Mouse (Mus musculus): ENCODE results near the gene Dnajc2. TPM values are rescaled to one million over a fixed set of nuclear protein-coding genes. Genes with fewer than 3 reads are reported as not detected.

Gene Dnajc2
- polyA plus RNA-seq, 1 experiment from 2014 or later = 91.2 TPM

DNA sequence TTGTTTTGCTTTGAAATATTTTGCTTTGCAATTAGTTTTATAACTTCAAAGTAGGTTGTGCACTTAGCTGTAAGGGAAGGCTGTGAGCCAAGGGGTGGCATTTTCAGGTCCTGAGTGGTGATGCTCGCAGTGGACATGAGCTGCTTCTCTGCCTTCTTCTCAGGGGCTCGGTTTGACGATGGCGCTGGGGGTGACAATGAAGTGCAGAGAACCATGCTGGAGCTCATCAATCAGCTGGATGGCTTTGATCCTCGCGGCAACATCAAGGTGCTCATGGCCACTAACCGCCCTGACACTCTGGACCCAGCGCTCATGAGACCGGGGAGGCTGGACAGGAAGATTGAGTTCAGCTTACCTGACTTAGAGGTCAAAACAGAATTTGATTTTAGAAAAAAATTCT lies 17.9 kb upstream of the Dnajc2 start:
- WGBS = 90% methylated on average over 9 of the region's 9 CpGs
- no peaks in the 10 kb centered on the region for H3K4me1 ChIP-seq (ENCODE audit: control insufficient read depth, insufficient read depth, low read length)
- no peak overlapping the region for H3K27ac ChIP-seq (ENCODE audit: low read depth, low read length)
- H3K4me3 ChIP-seq (ENCODE audit: low read depth, low read length) = no peak overlapping the region
- ATAC-seq (ENCODE audit: insufficient read depth, low FRiP score, low TSS enrichment) (no peak), DNase-seq (ENCODE audit: low spot score) (peak; percentile 7)
- peaks cover 9% of the 10 kb centered on the region for H3K36me3 ChIP-seq (ENCODE audit: control insufficient read depth, insufficient read depth, low read length)
- H3K9ac ChIP-seq (ENCODE audit: low read length) = no peak overlapping the region
- no peak overlapping the region for H3K4me2 ChIP-seq (ENCODE audit: low read depth)
- H3K9me3 ChIP-seq (ENCODE audit: control insufficient read depth, low read length) = no peaks in the 10 kb centered on the region
- no peaks in the 10 kb centered on the region for H3K27me3 ChIP-seq (ENCODE audit: control insufficient read depth, insufficient read depth, low read length)

GRCm38 (mm10) chr5:21792166-21792565 lies 7.1 kb upstream of the Dnajc2 start:
- no peak overlapping the region for H3K4me3 ChIP-seq (ENCODE audit: low read depth, low read length)
- ATAC-seq (ENCODE audit: insufficient read depth, low FRiP score, low TSS enrichment) (no peak), DNase-seq (ENCODE audit: low spot score) (no peak)
- H3K27ac ChIP-seq (ENCODE audit: low read depth, low read length) = no peak overlapping the region
- H3K9ac ChIP-seq (ENCODE audit: low read length) = no peak overlapping the region
- H3K4me2 ChIP-seq (ENCODE audit: low read depth) = no peak overlapping the region
- H3K9me3 ChIP-seq (ENCODE audit: control insufficient read depth, low read length) = no peaks in the 10 kb centered on the region
- no peaks in the 10 kb centered on the region for H3K27me3 ChIP-seq (ENCODE audit: control insufficient read depth, insufficient read depth, low read length)
- peaks cover 5% of the 10 kb centered on the region for H3K36me3 ChIP-seq (ENCODE audit: control insufficient read depth, insufficient read depth, low read length)
- H3K4me1 ChIP-seq (ENCODE audit: control insufficient read depth, insufficient read depth, low read length) = peaks cover 5% of the 10 kb centered on the region; the same call in 1 of the 2 replicates

GRCm38 (mm10) chr5:21789061-21789460 lies 4.0 kb upstream of the Dnajc2 start:
- Histone ChIP-seq H3K27ac (ENCODE audit: low read depth, low read length) (no peak overlapping the region), H3K9me3 (ENCODE audit: control insufficient read depth, low read length) (no peaks in the 10 kb centered on the region), H3K4me3 (ENCODE audit: low read depth, low read length) (no peak overlapping the region), H3K9ac (ENCODE audit: low read length) (no peak overlapping the region), H3K27me3 (ENCODE audit: control insufficient read depth, insufficient read depth, low read length) (no peaks in the 10 kb centered on the region), H3K4me2 (ENCODE audit: low read depth) (no peak overlapping the region), H3K4me1 (ENCODE audit: control insufficient read depth, insufficient read depth, low read length) (peaks cover 6% of the 10 kb centered on the region; the same call in 1 of the 2 replicates), H3K36me3 (ENCODE audit: control insufficient read depth, insufficient read depth, low read length) (no peaks in the 10 kb centered on the region)
- DNase-seq (ENCODE audit: low spot score) = no peak
- no peak for ATAC-seq (ENCODE audit: insufficient read depth, low FRiP score, low TSS enrichment)
- WGBS = 74% methylated on average over 5 of the region's 5 CpGs

DNA sequence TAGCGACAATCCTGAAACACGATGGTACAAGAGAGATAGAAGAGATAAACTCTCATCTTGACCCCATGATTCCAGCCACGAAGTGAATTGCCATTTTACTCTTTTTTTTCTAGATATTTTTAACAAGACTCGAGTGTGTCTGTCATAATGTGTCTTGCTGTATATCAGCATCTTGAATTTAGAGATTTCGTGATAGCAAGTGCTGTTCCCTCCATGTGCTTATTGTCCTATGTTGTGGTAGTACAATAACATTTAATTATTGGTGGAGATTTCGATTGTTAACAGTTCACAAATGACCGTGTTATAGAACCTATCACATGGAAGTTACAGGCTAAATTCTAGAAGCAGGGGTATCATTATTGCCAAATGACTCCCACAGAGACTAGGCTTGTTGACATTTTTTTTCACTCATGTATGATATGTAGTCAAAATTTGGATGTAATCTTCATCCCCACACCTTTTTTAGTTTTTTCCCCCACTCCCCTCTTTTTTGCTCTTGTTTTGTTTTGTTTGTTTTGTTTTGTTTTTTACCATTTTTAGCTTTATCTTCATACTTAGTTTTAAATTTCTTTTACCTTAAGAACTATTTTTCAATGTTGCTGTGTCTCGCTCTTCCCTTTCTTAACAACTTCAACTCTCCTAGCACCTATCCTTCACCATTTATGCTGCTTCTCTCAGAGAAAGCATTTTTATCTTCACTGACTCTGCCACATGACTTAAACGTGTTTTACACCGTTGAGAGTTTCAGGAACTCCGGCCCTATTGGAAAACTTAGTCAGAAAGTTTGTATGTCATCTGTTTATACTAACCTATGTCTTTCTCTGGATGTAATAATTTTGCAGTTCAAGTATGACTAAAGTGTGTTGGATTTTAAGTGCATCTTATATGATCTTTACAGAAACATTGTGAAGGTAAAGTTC lies 2.4 kb upstream of the Dnajc2 start:
- Histone ChIP-seq H3K4me1 (ENCODE audit: control insufficient read depth, insufficient read depth, low read length) (peaks cover 8% of the 10 kb centered on the region; the same call in 1 of the 2 replicates), H3K9me3 (ENCODE audit: control insufficient read depth, low read length) (no peaks in the 10 kb centered on the region), H3K4me2 (ENCODE audit: low read depth) (peak overlapping the region; percentile 66), H3K36me3 (ENCODE audit: control insufficient read depth, insufficient read depth, low read length) (no peaks in the 10 kb centered on the region), H3K9ac (ENCODE audit: low read length) (peak overlapping the region; percentile 69), H3K27ac (ENCODE audit: low read depth, low read length) (no peak overlapping the region), H3K4me3 (ENCODE audit: low read depth, low read length) (peak overlapping the region; percentile 58), H3K27me3 (ENCODE audit: control insufficient read depth, insufficient read depth, low read length) (no peaks in the 10 kb centered on the region)
- DNase-seq (ENCODE audit: low spot score) (no peak), ATAC-seq (ENCODE audit: insufficient read depth, low FRiP score, low TSS enrichment) (no peak)
- 39% methylated on average over 11 of the region's 11 CpGs for WGBS

DNA sequence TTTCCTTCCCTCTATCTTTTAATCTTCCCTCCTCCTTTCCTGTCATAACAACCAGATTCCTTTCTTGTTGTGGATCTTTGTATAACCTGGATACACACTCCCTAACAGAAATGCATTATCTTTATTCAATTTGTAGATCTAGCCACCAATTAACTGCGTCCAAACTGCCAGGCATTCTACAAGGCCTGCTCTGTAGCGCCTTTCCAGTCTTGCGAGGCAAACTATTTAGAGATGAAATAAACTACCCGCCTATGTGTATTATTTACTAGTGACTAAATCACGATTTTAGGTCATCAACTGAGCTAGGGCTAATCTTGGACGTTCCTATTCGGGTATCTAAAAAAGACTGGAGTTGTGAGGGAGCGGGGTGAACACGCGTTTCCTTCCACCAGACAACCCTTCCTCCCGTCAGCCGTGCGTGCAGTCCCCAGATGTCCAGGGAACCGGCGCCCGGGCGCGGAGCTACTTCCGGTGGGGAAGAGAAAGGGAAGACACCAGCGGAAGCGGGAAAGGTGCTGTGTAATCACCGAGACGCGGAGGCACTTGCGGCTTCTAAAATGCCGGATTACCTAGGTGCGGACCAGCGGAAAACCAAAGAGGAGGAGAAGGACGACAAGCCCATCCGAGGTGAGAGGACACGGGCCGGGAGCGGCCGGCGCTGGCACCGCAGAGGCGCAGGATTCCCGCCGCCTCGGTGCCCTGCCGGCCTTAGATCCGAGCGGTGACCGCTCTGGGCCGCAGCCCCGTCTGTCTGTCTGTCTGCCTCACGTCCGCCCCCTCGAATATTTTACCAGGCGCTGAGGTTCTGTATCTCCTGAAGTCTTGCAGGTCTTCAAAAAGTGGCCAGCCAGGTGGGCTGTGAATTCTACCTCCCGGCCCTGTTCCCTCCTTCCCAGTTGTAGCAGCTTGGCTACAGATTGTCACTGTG lies 1.5 kb upstream of the Dnajc2 start:
- Histone ChIP-seq H3K4me3 (ENCODE audit: low read depth, low read length) (peak overlapping the region; percentile 58), H3K27me3 (ENCODE audit: control insufficient read depth, insufficient read depth, low read length) (no peaks in the 10 kb centered on the region), H3K27ac (ENCODE audit: low read depth, low read length) (peak overlapping the region; percentile 57; the same call in 1 of the 2 replicates), H3K9me3 (ENCODE audit: control insufficient read depth, low read length) (no peaks in the 10 kb centered on the region), H3K4me2 (ENCODE audit: low read depth) (peak overlapping the region; percentile 66), H3K4me1 (ENCODE audit: control insufficient read depth, insufficient read depth, low read length) (peaks cover 8% of the 10 kb centered on the region; the same call in 1 of the 2 replicates), H3K36me3 (ENCODE audit: control insufficient read depth, insufficient read depth, low read length) (peaks cover 4% of the 10 kb centered on the region), H3K9ac (ENCODE audit: low read length) (peak overlapping the region; percentile 69)
- 2% methylated on average over 51 of the region's 51 CpGs for WGBS
- ATAC-seq (ENCODE audit: insufficient read depth, low FRiP score, low TSS enrichment) (peak; percentile 78), DNase-seq (ENCODE audit: low spot score) (peak; percentile 94)

DNA sequence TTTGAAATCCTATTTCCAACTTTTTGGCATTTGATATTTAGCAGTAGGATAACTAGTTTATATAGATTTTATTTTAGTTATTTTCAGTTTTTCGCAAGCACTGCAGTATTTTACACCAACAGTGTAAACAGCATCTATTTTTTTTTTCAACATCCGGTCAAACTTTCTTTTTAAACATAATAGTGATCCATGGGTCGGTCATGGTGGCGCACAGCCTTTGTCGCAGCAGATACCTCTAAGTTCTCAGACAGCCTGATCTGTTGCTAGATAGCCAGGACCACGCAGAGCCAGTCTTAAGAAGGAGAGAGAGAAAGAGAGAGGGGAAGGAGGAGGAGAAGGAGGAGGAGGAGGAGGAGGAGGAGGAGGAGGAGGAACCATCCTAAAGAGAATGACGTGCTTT lies 725 bp upstream of the Dnajc2 start:
- H3K9ac ChIP-seq (ENCODE audit: low read length) = no peak overlapping the region
- H3K27ac ChIP-seq (ENCODE audit: low read depth, low read length) = no peak overlapping the region
- H3K4me2 ChIP-seq (ENCODE audit: low read depth) = no peak overlapping the region
- H3K9me3 ChIP-seq (ENCODE audit: control insufficient read depth, low read length) = no peaks in the 10 kb centered on the region
- ATAC-seq (ENCODE audit: insufficient read depth, low FRiP score, low TSS enrichment) (no peak), DNase-seq (ENCODE audit: low spot score) (no peak)
- peaks cover 4% of the 10 kb centered on the region for H3K36me3 ChIP-seq (ENCODE audit: control insufficient read depth, insufficient read depth, low read length)
- peak overlapping the region; percentile 58; the same call in 1 of the 2 replicates for H3K4me3 ChIP-seq (ENCODE audit: low read depth, low read length)
- peaks cover 8% of the 10 kb centered on the region; the same call in 1 of the 2 replicates for H3K4me1 ChIP-seq (ENCODE audit: control insufficient read depth, insufficient read depth, low read length)
- H3K27me3 ChIP-seq (ENCODE audit: control insufficient read depth, insufficient read depth, low read length) = no peaks in the 10 kb centered on the region
- 82% methylated on average over 6 of the region's 7 CpGs for WGBS

DNA sequence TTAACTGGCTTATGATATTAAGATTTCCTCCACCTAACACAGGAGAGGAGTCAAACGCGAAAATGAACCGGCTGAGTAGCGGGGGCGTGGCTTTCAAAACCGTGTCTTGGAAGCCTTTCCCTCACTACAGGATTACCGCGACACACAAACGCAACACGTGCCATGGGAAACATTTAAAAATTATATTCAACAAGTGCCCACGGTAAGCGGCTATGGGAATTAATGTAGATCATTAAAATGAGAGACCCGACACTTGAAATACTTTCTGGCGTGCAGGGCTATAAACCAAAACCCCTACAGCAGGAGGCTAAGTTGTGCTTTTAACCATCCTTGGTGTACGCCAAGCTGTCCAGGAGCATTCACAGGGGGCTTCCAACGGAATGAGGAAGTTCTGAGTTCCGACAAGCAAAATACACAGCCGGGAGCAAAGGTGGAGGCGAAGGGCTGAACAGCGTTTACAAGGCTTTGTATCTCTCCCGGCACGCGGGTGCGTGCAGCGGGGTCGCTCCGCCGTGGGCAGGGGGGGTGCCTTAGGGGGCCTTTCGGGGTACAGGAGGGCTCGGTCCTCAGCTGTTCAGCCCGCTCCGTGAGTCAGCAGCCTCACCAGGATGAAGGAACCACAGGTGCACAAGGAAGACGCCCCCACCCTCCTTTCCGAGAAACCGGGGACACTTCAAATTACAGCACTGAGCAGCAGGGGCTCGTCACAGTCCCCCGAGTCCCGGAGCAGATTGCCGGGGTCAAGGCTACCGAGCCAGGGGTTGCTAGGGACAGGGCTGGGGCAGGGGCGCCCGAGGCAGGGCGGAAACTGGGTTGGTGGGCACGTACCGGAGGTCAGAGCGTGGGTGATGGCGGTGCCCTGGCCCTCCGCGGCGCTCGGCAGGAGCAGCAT lies 644 bp downstream of the Dnajc2 start:
- peak; percentile 82 for ATAC-seq (ENCODE audit: insufficient read depth, low FRiP score, low TSS enrichment)
- peak; percentile 40 for DNase-seq (ENCODE audit: low spot score)
- peak overlapping the region; percentile 95 for H3K4me3 ChIP-seq (ENCODE audit: low read depth, low read length)
- H3K9ac ChIP-seq (ENCODE audit: low read length) = peak overlapping the region; percentile 83
- peaks cover 8% of the 10 kb centered on the region; the same call in 1 of the 2 replicates for H3K4me1 ChIP-seq (ENCODE audit: control insufficient read depth, insufficient read depth, low read length)
- H3K9me3 ChIP-seq (ENCODE audit: control insufficient read depth, low read length) = no peaks in the 10 kb centered on the region
- peaks cover 4% of the 10 kb centered on the region for H3K36me3 ChIP-seq (ENCODE audit: control insufficient read depth, insufficient read depth, low read length)
- H3K27ac ChIP-seq (ENCODE audit: low read depth, low read length) = peak overlapping the region; percentile 64; the same call in 1 of the 2 replicates
- peak overlapping the region; percentile 92 for H3K4me2 ChIP-seq (ENCODE audit: low read depth)
- under 1% methylated on average over 51 of the region's 51 CpGs for WGBS
- H3K27me3 ChIP-seq (ENCODE audit: control insufficient read depth, insufficient read depth, low read length) = no peaks in the 10 kb centered on the region

DNA sequence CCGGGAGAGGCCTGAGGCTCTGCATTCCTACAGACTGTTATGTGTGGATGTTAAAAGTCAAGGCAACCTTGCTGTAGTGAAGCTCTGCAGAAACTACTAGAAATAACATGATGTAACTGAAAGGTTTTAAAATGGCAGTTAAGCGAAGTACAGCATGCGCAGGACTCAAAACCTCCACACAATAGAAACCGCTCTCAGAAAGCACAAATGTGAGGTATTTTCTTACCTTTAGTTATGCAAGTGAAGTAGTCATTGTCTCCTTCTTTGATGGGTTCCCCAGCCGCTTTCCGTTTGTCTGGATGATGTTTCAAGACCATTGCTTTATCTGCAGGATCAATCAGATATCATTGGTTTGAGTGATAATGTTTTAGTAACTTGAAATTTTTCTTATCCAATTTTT lies 8.6 kb downstream of the Dnajc2 start:
- peaks cover 4% of the 10 kb centered on the region for H3K36me3 ChIP-seq (ENCODE audit: control insufficient read depth, insufficient read depth, low read length)
- 95% methylated on average over 6 of the region's 6 CpGs for WGBS

More for the DNA sequence above, 8.6 kb downstream of the Dnajc2 start:
- Histone ChIP-seq H3K27me3 (ENCODE audit: control insufficient read depth, insufficient read depth, low read length) (no peaks in the 10 kb centered on the region), H3K9me3 (ENCODE audit: control insufficient read depth, low read length) (no peaks in the 10 kb centered on the region), H3K4me1 (ENCODE audit: control insufficient read depth, insufficient read depth, low read length) (no peaks in the 10 kb centered on the region), H3K27ac (ENCODE audit: low read depth, low read length) (no peak overlapping the region), H3K9ac (ENCODE audit: low read length) (no peak overlapping the region), H3K4me2 (ENCODE audit: low read depth) (no peak overlapping the region), H3K4me3 (ENCODE audit: low read depth, low read length) (no peak overlapping the region)
- ATAC-seq (ENCODE audit: insufficient read depth, low FRiP score, low TSS enrichment) (no peak), DNase-seq (ENCODE audit: low spot score) (no peak)
